ENCODE assay signal across 17 mouse cellular contexts in genomic region chr10:118824830-118825229, GRCm38 (mm10). TPM values are rescaled to one million over a fixed set of nuclear protein-coding genes. Genes with fewer than 3 reads are reported as not detected.
A peak's percentile ranks its signal among the peaks of the same experiment; 100 is the strongest.
DNase-seq lines count a peak whose midpoint lies in the region; ATAC-seq lines count a peak whose summit lies in the region.
"Had no signal": no experiment of that assay in that cellular context is flagged by ENCODE, and none has a peak within 500 bp of the region (broad histone marks: within the 10 kb centered on the region; RNA-seq: fewer than 3 reads in every experiment).

No protein-coding gene starts in this region.

- no peak overlapping the region for H3K4me3 ChIP-seq in forebrain, embryonic 14.5 days (ENCODE audit: low read depth, low read length)
- no peak overlapping the region for H3K4me3 ChIP-seq in forebrain, embryonic 10.5 days
- H3K4me3 ChIP-seq: gastrocnemius, adult 2 months; hindbrain, embryonic 15.5 days; midbrain, embryonic 15.5 days had no signal

- DNase-seq in forebrain, embryonic 14.5 days (ENCODE audit: low spot score), result peak; percentile 82
- no peak for DNase-seq in forebrain, embryonic 10.5 days (ENCODE audit: extremely low spot score, low spot score)
- peak; percentile 41 to 63 for DNase-seq in right cerebral cortex, postnatal 10 days (ENCODE audit: low spot score in 2 of 2)
- no peak for DNase-seq in right cerebral cortex, postnatal 25 days
- peak; percentile 30 to 59 for DNase-seq in layer of hippocampus, adult 18-20 months (ENCODE audit: low spot score in 2 of 2)
- DNase-seq in heart, adult 8-10 months (ENCODE audit: low spot score), result no peak
- DNase-seq in urinary bladder, postnatal 14 days (ENCODE audit: low spot score), result no peak
- DNase-seq: adrenal gland, postnatal 36 days; cerebellum, adult 8-10 months; gastrocnemius, adult 2 months; kidney, adult 2 months; right cerebral cortex, adult 18-20 months; spleen, adult 18-20 months had no signal

- H3K9ac ChIP-seq in forebrain, embryonic 14.5 days (ENCODE audit: low read length), result no peak overlapping the region
- H3K9ac ChIP-seq: hindbrain, embryonic 15.5 days; midbrain, embryonic 15.5 days had no signal

- no peaks in the 10 kb centered on the region for H3K36me3 ChIP-seq in forebrain, embryonic 14.5 days (ENCODE audit: control insufficient read depth, insufficient read depth, low read length)
- no peaks in the 10 kb centered on the region for H3K36me3 ChIP-seq in forebrain, embryonic 10.5 days (replicated peaks)
- H3K36me3 ChIP-seq: hindbrain, embryonic 15.5 days; midbrain, embryonic 15.5 days had no signal

- H3K27me3 ChIP-seq in forebrain, embryonic 14.5 days (replicated peaks; ENCODE audit: control insufficient read depth, insufficient read depth, low read length), result no peaks in the 10 kb centered on the region
- H3K27me3 ChIP-seq in forebrain, embryonic 10.5 days (ENCODE audit: poor library complexity, severe bottlenecking), result no peaks in the 10 kb centered on the region
- H3K27me3 ChIP-seq: hindbrain, embryonic 15.5 days; midbrain, embryonic 15.5 days had no signal

- WGBS in forebrain, embryonic 14.5 days, result 63% methylated on average over 8 of the region's 8 CpGs
- WGBS in forebrain, embryonic 10.5 days, result 80% methylated on average over 8 of the region's 8 CpGs

- H3K4me2 ChIP-seq in forebrain, embryonic 14.5 days (ENCODE audit: low read length), result no peak overlapping the region
- H3K4me2 ChIP-seq: hindbrain, embryonic 15.5 days; midbrain, embryonic 15.5 days had no signal

- peak overlapping the region; percentile 17; the same call in 1 of the 2 replicates for H3K27ac ChIP-seq in forebrain, embryonic 14.5 days (ENCODE audit: low read depth, low read length)
- no peak overlapping the region for H3K27ac ChIP-seq in forebrain, embryonic 10.5 days
- H3K27ac ChIP-seq: gastrocnemius, adult 2 months; hindbrain, embryonic 15.5 days; kidney, postnatal 0 days; macrophage; midbrain, embryonic 15.5 days had no signal

- H3K9me3 ChIP-seq in forebrain, embryonic 14.5 days (replicated peaks; ENCODE audit: control insufficient read depth, low read length), result no peaks in the 10 kb centered on the region
- no peaks in the 10 kb centered on the region for H3K9me3 ChIP-seq in forebrain, embryonic 10.5 days
- H3K9me3 ChIP-seq: hindbrain, embryonic 15.5 days; midbrain, embryonic 15.5 days had no signal

- 0 out of 2 replicates have a peak, but pooled peaks cover 7% of the 10 kb centered on the region for H3K4me1 ChIP-seq in forebrain, embryonic 14.5 days (ENCODE audit: control insufficient read depth, insufficient read depth, low read length)
- H3K4me1 ChIP-seq in forebrain, embryonic 10.5 days, result peaks cover 3% of the 10 kb centered on the region; the same call in 1 of the 2 replicates

- peak; percentile 81 for ATAC-seq in forebrain, embryonic 14.5 days
- ATAC-seq: midbrain, embryonic 15.5 days had no signal

RNA-seq across cellular contexts. Expression of gene Dyrk2, which starts 45.2 kb away (rescaled TPM):
- 14.8 and 17.9 TPM in 2 replicates for polyA plus RNA-seq in forebrain, embryonic 14.5 days (2014; fragmentation: Nextera tagmentation; extraction: Ambion mirVana)
- polyA plus RNA-seq in forebrain, embryonic 10.5 days (2016; fragmentation: Nextera tagmentation; extraction: Ambion mirVana), result 7.0 and 7.2 TPM in 2 replicates
- 10 to 100 TPM; 44.6 to 46.1 TPM for total RNA-seq in layer of hippocampus, adult 18-20 months (2021)
- total RNA-seq in heart, adult 8-10 months (2022), result 10 to 100 TPM; 22.2 to 36.2 (median 27.6) TPM

Comparison
In these comparisons a context has a peak if more than half of its experiments do, and no peak if none do; other contexts are left out.
1. DNase-seq: peak in forebrain, embryonic 14.5 days (single experiment), right cerebral cortex, postnatal 10 days (2 of 2) and layer of hippocampus, adult 18-20 months (2 of 2); none in forebrain, embryonic 10.5 days (single experiment), right cerebral cortex, postnatal 25 days (single experiment), heart, adult 8-10 months (single experiment) and urinary bladder, postnatal 14 days (single experiment).